Mouse (Mus musculus): Measurements from ENCODE around the gene Esx1.

The Esx1 gene

GRCm38 (mm10) chrX:137121718-137122117 is at the start of gene Esx1:
Gene Esx1 (minus strand): TSS chrX:137122083.
- no peak for DNase-seq (ENCODE audit: low read depth)

- DNase-seq (ENCODE audit: low read depth) = peak; percentile 46
Measured at GRCm38 (mm10) chrX:137170021-137170420, 48.1 kb upstream of the Esx1 start.

GRCm38 (mm10) chrX:137167658-137168057 is 45.8 kb upstream of the Esx1 start:
- DNase-seq (ENCODE audit: low read depth) = peak; percentile 83

GRCm38 (mm10) chrX:137165621-137166020 is 43.7 kb upstream of the Esx1 start:
- peak; percentile 29 for DNase-seq (ENCODE audit: low read depth)

- peak; percentile 34 for DNase-seq (ENCODE audit: low read depth)
Measured at GRCm38 (mm10) chrX:137162700-137163099, 40.8 kb upstream of the Esx1 start.

GRCm38 (mm10) chrX:137160971-137161370 is 39.1 kb upstream of the Esx1 start:
- DNase-seq (ENCODE audit: low read depth) = peak; percentile 60

GRCm38 (mm10) chrX:137149050-137149449 is 27.2 kb upstream of the Esx1 start:
- DNase-seq (ENCODE audit: low read depth) = no peak

- peak; percentile 21 for DNase-seq (ENCODE audit: low read depth)
Measured at GRCm38 (mm10) chrX:137144674-137145073, 22.8 kb upstream of the Esx1 start.

- DNase-seq (ENCODE audit: low read depth) = peak; percentile 20
Measured at GRCm38 (mm10) chrX:137143726-137144125, 21.8 kb upstream of the Esx1 start.

GRCm38 (mm10) chrX:137142546-137142945 is 20.7 kb upstream of the Esx1 start:
- peak; percentile 73 for DNase-seq (ENCODE audit: low read depth)

- peak; percentile 79 for DNase-seq (ENCODE audit: low read depth)
Measured at GRCm38 (mm10) chrX:137141669-137142068, 19.8 kb upstream of the Esx1 start.

- DNase-seq (ENCODE audit: low read depth) = no peak
Measured at GRCm38 (mm10) chrX:137127542-137127941, 5.7 kb upstream of the Esx1 start.

GRCm38 (mm10) chrX:137119675-137120423 is 2.0 kb downstream of the Esx1 start:
- no peak for DNase-seq (ENCODE audit: low read depth)

GRCm38 (mm10) chrX:137118097-137118746 is 3.7 kb downstream of the Esx1 start:
- peak; percentile 50 for DNase-seq (ENCODE audit: low read depth)

- DNase-seq (ENCODE audit: low read depth) = no peak
Measured at GRCm38 (mm10) chrX:137106498-137106897, 15.4 kb downstream of the Esx1 start.

GRCm38 (mm10) chrX:137104531-137104930 is 17.4 kb downstream of the Esx1 start:
- no peak for DNase-seq (ENCODE audit: low read depth)
